Mouse (Mus musculus): ENCODE measurements around the gene Faap100. TPM values are rescaled to one million over a fixed set of nuclear protein-coding genes. Genes with fewer than 3 reads are reported as not detected.
A peak's percentile ranks its signal among the peaks of the same experiment; 100 is the strongest.

Gene Faap100
- polyA plus RNA-seq, 1 experiment = 13.2 TPM

DNA sequence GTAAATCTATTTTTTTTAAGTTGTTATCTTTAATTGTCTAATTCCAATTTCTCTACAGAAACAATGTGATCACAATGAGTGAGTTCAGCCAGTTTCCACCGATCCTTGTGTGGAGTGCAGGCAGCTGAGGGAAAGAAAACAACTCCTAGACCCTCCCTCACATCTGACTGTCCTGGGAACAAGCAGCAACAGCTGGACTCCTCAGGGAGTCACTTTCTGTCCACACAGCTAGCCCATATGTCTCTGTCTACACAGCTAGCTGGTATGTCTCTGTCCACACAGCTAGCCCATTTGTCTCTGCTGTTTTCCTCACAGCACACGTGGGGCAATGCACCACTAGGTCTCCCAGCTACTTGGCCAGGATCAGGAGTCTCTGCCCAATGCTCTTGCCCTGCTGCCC lies 19.0 kb upstream of the Faap100 start:
- Histone ChIP-seq H3K9ac (ENCODE audit: low read depth, poor library complexity, severe bottlenecking) (no peak overlapping the region), H3K27me3 (ENCODE audit: control insufficient read depth, insufficient read depth, low read length, poor library complexity, severe bottlenecking) (no peaks in the 10 kb centered on the region), H3K36me3 (ENCODE audit: control insufficient read depth, insufficient read depth, low read length, poor library complexity, severe bottlenecking) (peaks cover 28% of the 10 kb centered on the region), H3K4me1 (ENCODE audit: control insufficient read depth, insufficient read depth, low read length) (peaks cover 2% of the 10 kb centered on the region), H3K4me3 (ENCODE audit: low read depth, low read length) (no peak overlapping the region), H3K27ac (ENCODE audit: insufficient read depth, low read length) (no peak overlapping the region), H3K9me3 (replicated peaks; ENCODE audit: control insufficient read depth, insufficient read depth, low read length, poor library complexity, severe bottlenecking) (no peaks in the 10 kb centered on the region)
- no peak for TF ChIP-seq POLR2A (IDR thresholded peaks at IDR 0.05; ENCODE audit: insufficient read depth, low read length)
- TF ChIP-seq CTCF (IDR thresholded peaks at IDR 0.05; ENCODE audit: low read depth, low read length) = no peak
- no peak for TF ChIP-seq EP300 (IDR thresholded peaks at IDR 0.05; ENCODE audit: insufficient read depth, low read depth, low read length)

GRCm38 (mm10) chr11:120395661-120396060 lies 17.1 kb upstream of the Faap100 start:
- no peak overlapping the region for H3K9ac ChIP-seq (ENCODE audit: low read depth, poor library complexity, severe bottlenecking)
- peaks cover 24% of the 10 kb centered on the region for H3K36me3 ChIP-seq (ENCODE audit: control insufficient read depth, insufficient read depth, low read length, poor library complexity, severe bottlenecking)
- H3K9me3 ChIP-seq (replicated peaks; ENCODE audit: control insufficient read depth, insufficient read depth, low read length, poor library complexity, severe bottlenecking) = no peaks in the 10 kb centered on the region
- H3K4me1 ChIP-seq (ENCODE audit: control insufficient read depth, insufficient read depth, low read length) = peaks cover 2% of the 10 kb centered on the region
- H3K4me3 ChIP-seq (ENCODE audit: low read depth, low read length) = no peak overlapping the region
- TF ChIP-seq POLR2A (IDR thresholded peaks at IDR 0.05; ENCODE audit: insufficient read depth, low read length) (no peak), CTCF (IDR thresholded peaks at IDR 0.05; ENCODE audit: low read depth, low read length) (no peak)
- H3K27me3 ChIP-seq (ENCODE audit: control insufficient read depth, insufficient read depth, low read length, poor library complexity, severe bottlenecking) = no peaks in the 10 kb centered on the region
- H3K27ac ChIP-seq (ENCODE audit: insufficient read depth, low read length) = no peak overlapping the region

- no peak for TF ChIP-seq CTCF (IDR thresholded peaks at IDR 0.05; ENCODE audit: low read depth, low read length)
- no peak for TF ChIP-seq POLR2A (IDR thresholded peaks at IDR 0.05; ENCODE audit: insufficient read depth, low read length)
- no peak for TF ChIP-seq EP300 (IDR thresholded peaks at IDR 0.05; ENCODE audit: insufficient read depth, low read depth, low read length)
- Histone ChIP-seq H3K4me3 (ENCODE audit: low read depth, low read length) (no peak overlapping the region), H3K36me3 (ENCODE audit: control insufficient read depth, insufficient read depth, low read length, poor library complexity, severe bottlenecking) (peaks cover 21% of the 10 kb centered on the region)
Observed at GRCm38 (mm10) chr11:120388580-120388979, 10.0 kb upstream of the Faap100 start.

GRCm38 (mm10) chr11:120387157-120387556 lies 8.6 kb upstream of the Faap100 start:
- H3K9ac ChIP-seq (ENCODE audit: low read depth, poor library complexity, severe bottlenecking) = no peak overlapping the region

More at GRCm38 (mm10) chr11:120388580-120388979, 10.0 kb upstream of the Faap100 start:
- Histone ChIP-seq H3K27ac (ENCODE audit: insufficient read depth, low read length) (no peak overlapping the region), H3K4me1 (ENCODE audit: control insufficient read depth, insufficient read depth, low read length) (no peaks in the 10 kb centered on the region), H3K9ac (ENCODE audit: low read depth, poor library complexity, severe bottlenecking) (no peak overlapping the region), H3K9me3 (replicated peaks; ENCODE audit: control insufficient read depth, insufficient read depth, low read length, poor library complexity, severe bottlenecking) (no peaks in the 10 kb centered on the region), H3K27me3 (ENCODE audit: control insufficient read depth, insufficient read depth, low read length, poor library complexity, severe bottlenecking) (no peaks in the 10 kb centered on the region)

DNA sequence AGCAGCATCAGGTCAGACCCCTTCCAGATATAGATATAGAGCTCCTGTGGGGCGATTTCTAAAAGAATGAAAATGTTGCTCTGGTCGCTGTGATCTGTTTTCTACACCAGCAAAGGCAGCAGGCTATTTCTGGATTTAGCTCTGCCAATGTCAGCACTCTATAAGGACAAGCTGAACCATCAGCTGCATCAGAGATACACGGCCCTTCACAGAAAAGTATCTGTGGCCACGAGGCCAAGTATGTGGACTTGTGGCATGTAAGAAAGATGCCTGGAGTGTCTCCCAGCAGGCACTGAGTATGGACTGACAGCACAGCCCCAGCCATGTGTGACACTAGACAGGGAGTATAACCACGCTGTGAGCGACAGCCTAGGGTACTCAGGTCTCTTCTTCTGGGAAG lies 8.1 kb upstream of the Faap100 start:
- no peaks in the 10 kb centered on the region for H3K4me1 ChIP-seq (ENCODE audit: control insufficient read depth, insufficient read depth, low read length)
- no peaks in the 10 kb centered on the region for H3K9me3 ChIP-seq (replicated peaks; ENCODE audit: control insufficient read depth, insufficient read depth, low read length, poor library complexity, severe bottlenecking)
- TF ChIP-seq CTCF (IDR thresholded peaks at IDR 0.05; ENCODE audit: low read depth, low read length) = no peak
- no peak for TF ChIP-seq POLR2A (IDR thresholded peaks at IDR 0.05; ENCODE audit: insufficient read depth, low read length)
- TF ChIP-seq EP300 (IDR thresholded peaks at IDR 0.05; ENCODE audit: insufficient read depth, low read depth, low read length) = no peak
- H3K27ac ChIP-seq (ENCODE audit: insufficient read depth, low read length) = no peak overlapping the region
- H3K36me3 ChIP-seq (ENCODE audit: control insufficient read depth, insufficient read depth, low read length, poor library complexity, severe bottlenecking) = peaks cover 27% of the 10 kb centered on the region
- H3K27me3 ChIP-seq (ENCODE audit: control insufficient read depth, insufficient read depth, low read length, poor library complexity, severe bottlenecking) = no peaks in the 10 kb centered on the region
- H3K9ac ChIP-seq (ENCODE audit: low read depth, poor library complexity, severe bottlenecking) = no peak overlapping the region
- no peak overlapping the region for H3K4me3 ChIP-seq (ENCODE audit: low read depth, low read length)

More at GRCm38 (mm10) chr11:120387157-120387556, 8.6 kb upstream of the Faap100 start:
- Histone ChIP-seq H3K27me3 (ENCODE audit: control insufficient read depth, insufficient read depth, low read length, poor library complexity, severe bottlenecking) (no peaks in the 10 kb centered on the region), H3K4me3 (ENCODE audit: low read depth, low read length) (no peak overlapping the region), H3K4me1 (ENCODE audit: control insufficient read depth, insufficient read depth, low read length) (no peaks in the 10 kb centered on the region), H3K36me3 (ENCODE audit: control insufficient read depth, insufficient read depth, low read length, poor library complexity, severe bottlenecking) (peaks cover 27% of the 10 kb centered on the region), H3K27ac (ENCODE audit: insufficient read depth, low read length) (peak overlapping the region; percentile 70; the same call in 1 of the 2 replicates), H3K9me3 (replicated peaks; ENCODE audit: control insufficient read depth, insufficient read depth, low read length, poor library complexity, severe bottlenecking) (no peaks in the 10 kb centered on the region)
- TF ChIP-seq CTCF (IDR thresholded peaks at IDR 0.05; ENCODE audit: low read depth, low read length) (no peak), POLR2A (IDR thresholded peaks at IDR 0.05; ENCODE audit: insufficient read depth, low read length) (no peak), EP300 (IDR thresholded peaks at IDR 0.05; ENCODE audit: insufficient read depth, low read depth, low read length) (no peak)

- Histone ChIP-seq H3K27me3 (ENCODE audit: control insufficient read depth, insufficient read depth, low read length, poor library complexity, severe bottlenecking) (no peaks in the 10 kb centered on the region), H3K36me3 (ENCODE audit: control insufficient read depth, insufficient read depth, low read length, poor library complexity, severe bottlenecking) (peaks cover 22% of the 10 kb centered on the region), H3K4me3 (ENCODE audit: low read depth, low read length) (no peak overlapping the region), H3K9me3 (replicated peaks; ENCODE audit: control insufficient read depth, insufficient read depth, low read length, poor library complexity, severe bottlenecking) (no peaks in the 10 kb centered on the region), H3K27ac (ENCODE audit: insufficient read depth, low read length) (no peak overlapping the region), H3K9ac (ENCODE audit: low read depth, poor library complexity, severe bottlenecking) (no peak overlapping the region), H3K4me1 (ENCODE audit: control insufficient read depth, insufficient read depth, low read length) (no peaks in the 10 kb centered on the region)
- TF ChIP-seq CTCF (IDR thresholded peaks at IDR 0.05; ENCODE audit: low read depth, low read length) (no peak), EP300 (IDR thresholded peaks at IDR 0.05; ENCODE audit: insufficient read depth, low read depth, low read length) (no peak), POLR2A (IDR thresholded peaks at IDR 0.05; ENCODE audit: insufficient read depth, low read length) (no peak)
Observed at GRCm38 (mm10) chr11:120382509-120382908, 3.9 kb upstream of the Faap100 start.

Data from ES-Bruce4 (cell line).